Mouse (Mus musculus) heart, embryonic 12.5 days (tissue): Measurements from ENCODE around the gene Upk2. TPM values are rescaled to one million over a fixed set of nuclear protein-coding genes. Genes with fewer than 3 reads are reported as not detected.
"Not testable (repeated sequence)": the region's sequence is repeated elsewhere in the genome, so short reads cannot be mapped to it uniquely, and the experiment has no call there.

Source experiments
- ATAC-seq: fragments of 200-750 bp; cut with Nextera tagmentation; 2 replicates; pipeline ENCODE4 v1.8.0; 2017; ENCODE audit warnings: moderate TSS enrichment, moderate library complexity; ENCODE audit not compliant: insufficient number of reproducible peaks, low FRiP score
- H3K27ac ChIP-seq: fragments of 300-500 bp; sonication (generic); 2 replicates; pipeline ENCODE4 v1.5.1; 2016; ENCODE audit warnings: mild to moderate bottlenecking, moderate library complexity; ENCODE audit not compliant: poor library complexity, severe bottlenecking
- H3K27me3 ChIP-seq: fragments of 300-500 bp; sonication (generic); replicated peaks from 2 replicates; pipeline ENCODE4 v1.6.1; 2016; ENCODE audit warnings: mild to moderate bottlenecking, moderate library complexity
- H3K36me3 ChIP-seq: fragments of 300-500 bp; sonication (generic); 2 replicates; pipeline ENCODE4 v1.6.1; 2016; ENCODE audit warnings: mild to moderate bottlenecking, moderate library complexity
- H3K4me1 ChIP-seq: fragments of 300-500 bp; sonication (generic); replicated peaks from 2 replicates; pipeline ENCODE4 v1.6.1; 2016; ENCODE audit warnings: mild to moderate bottlenecking
- H3K4me2 ChIP-seq: fragments of 300-500 bp; sonication (generic); 2 replicates; pipeline ENCODE4 v1.6.1; 2016; ENCODE audit warnings: mild to moderate bottlenecking, moderate library complexity
- H3K4me3 ChIP-seq: fragments of 300-500 bp; sonication (generic); 2 replicates; pipeline ENCODE4 v1.5.1; 2016; ENCODE audit warnings: mild to moderate bottlenecking
- H3K9ac ChIP-seq: fragments of 300-500 bp; sonication (generic); 2 replicates; pipeline ENCODE4 v1.6.1; 2016; ENCODE audit warnings: mild to moderate bottlenecking, moderate library complexity
- H3K9me3 ChIP-seq: fragments of 300-500 bp; sonication (generic); replicated peaks from 2 replicates; pipeline ENCODE4 v1.6.1; 2016; ENCODE audit warnings: mild to moderate bottlenecking, moderate library complexity
- WGBS: fragments of 180-500 bp; shearing (Covaris S2); methylation state at CpG from one replicate; pipeline ENCODE4 v1.1.7; 2016; 5-methylcytosine and 5-hydroxymethylcytosine counted together
- polyA plus RNA-seq: library from polyadenylated mRNA; unstranded; fragments of >200 nt; fragmentation: Nextera tagmentation; extraction: Ambion mirVana; gene quantifications from 2 replicates; pipeline ENCODE4 v1.2.1, GENCODE M21; 2016

The Upk2 gene
- polyA plus RNA-seq, 1 experiment from 2014 or later = 0.42 TPM

DNA sequence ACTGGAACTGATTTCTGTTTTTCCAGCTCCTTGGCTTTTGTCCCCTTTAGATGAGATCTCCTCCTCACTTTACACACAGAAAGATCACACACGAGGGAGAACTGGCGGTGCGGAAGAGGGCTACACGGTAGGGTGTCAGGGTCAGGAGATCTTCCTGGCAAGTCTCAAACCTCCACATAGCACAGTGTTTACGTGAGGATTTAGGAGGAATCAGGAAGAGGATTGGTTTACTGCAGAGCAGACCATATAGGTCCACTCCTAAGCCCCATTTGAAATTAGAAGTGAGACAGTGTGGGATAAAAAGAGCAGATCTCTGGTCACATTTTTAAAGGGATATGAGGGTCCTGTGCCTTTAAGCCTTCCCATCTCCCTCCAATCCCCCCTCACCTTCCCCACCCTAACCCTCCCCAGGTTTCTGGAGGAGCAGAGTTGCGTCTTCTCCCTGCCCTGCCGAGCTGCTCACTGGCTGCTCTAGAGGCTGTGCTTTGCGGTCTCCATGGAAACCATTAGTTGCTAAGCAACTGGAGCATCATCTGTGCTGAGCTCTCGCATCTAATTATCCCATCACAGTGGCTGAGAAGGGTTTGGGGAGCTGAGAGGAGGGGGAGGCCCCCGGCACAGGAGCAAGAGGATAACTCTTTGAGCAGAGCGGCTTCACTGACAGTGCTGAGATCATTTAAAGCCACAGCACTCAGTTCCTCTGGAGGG lies 2.4 kb upstream of the Upk2 start:
- H3K4me1 ChIP-seq = peaks cover 5% of the 10 kb centered on the region; the same call in 1 of the 2 replicates
- ATAC-seq = no peak
- no peak overlapping the region for H3K27ac ChIP-seq
- no peak overlapping the region for H3K9ac ChIP-seq
- H3K4me3 ChIP-seq = no peak overlapping the region
- H3K4me2 ChIP-seq = no peak overlapping the region
- 11% methylated on average over 11 of the region's 11 CpGs for WGBS
- peaks cover 61% of the 10 kb centered on the region for H3K27me3 ChIP-seq
- H3K9me3 ChIP-seq = no peaks in the 10 kb centered on the region
- H3K36me3 ChIP-seq = no peaks in the 10 kb centered on the region

DNA sequence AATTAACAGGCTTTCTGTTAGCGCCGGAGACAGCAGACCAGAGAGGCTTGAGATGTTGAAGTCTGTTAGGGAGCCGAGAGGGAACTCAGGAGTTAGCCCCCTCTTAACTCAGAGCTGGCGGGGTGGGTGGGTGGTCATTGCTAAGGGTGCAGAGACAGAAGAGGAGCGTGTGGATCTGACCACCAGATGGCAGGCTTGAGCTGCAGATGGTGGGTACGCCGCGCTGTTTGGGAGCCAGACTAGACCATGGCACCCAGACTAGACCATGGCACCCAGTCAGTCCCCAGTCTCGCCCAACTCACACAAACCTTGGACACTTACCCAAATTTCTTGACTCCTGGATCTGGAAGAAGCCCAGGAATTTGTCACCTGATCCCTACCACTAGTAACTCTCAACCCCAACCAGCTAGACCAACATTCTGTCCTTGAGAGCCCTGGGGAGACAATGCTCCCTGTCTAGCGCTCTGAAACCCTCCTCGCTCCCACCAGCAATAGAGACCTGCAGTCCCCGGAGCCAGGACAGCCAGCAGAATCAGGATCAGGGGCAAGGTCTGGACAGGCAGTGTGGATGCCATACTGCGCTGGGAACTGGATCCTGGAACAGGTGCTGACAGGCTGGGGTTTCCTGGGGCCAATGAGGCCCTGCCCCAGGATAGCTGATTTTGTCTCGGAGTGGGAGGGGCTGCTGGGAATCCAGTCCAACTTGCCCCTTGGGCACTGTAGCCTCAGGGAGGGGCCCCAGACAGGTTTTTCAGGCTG lies 465 bp downstream of the Upk2 start:
- no peak overlapping the region for H3K4me3 ChIP-seq
- H3K9me3 ChIP-seq = no peaks in the 10 kb centered on the region
- 7% methylated on average over 14 of the region's 14 CpGs for WGBS
- no peaks in the 10 kb centered on the region for H3K36me3 ChIP-seq
- peaks cover 58% of the 10 kb centered on the region for H3K27me3 ChIP-seq
- peak overlapping the region; percentile 23 for H3K4me2 ChIP-seq
- H3K27ac ChIP-seq = no peak overlapping the region
- H3K4me1 ChIP-seq = peaks cover 5% of the 10 kb centered on the region; the same call in 1 of the 2 replicates
- peak; percentile 73 for ATAC-seq
- no peak overlapping the region for H3K9ac ChIP-seq

DNA sequence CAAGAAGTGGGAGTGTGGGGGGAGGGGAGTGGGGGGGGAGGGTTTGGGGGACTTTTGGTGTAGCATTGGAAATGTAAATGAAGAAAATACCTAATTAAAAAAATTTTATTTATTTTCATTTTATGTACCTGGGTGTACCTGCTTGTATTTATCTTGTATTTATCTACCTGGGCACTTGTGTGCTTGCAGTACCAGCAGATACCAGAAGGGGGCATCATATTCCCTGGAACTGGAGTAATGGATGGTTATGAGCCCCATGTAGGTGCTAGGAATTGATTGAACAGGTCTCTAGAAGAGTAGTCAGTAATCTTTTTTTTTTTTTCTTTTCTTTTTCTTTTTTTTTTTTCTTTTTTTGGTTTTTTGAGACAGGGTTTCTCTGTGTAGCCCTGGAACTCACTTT lies 4.4 kb downstream of the Upk2 start:
- Histone ChIP-seq H3K9me3 (no peaks in the 10 kb centered on the region), H3K4me1 (peaks cover 5% of the 10 kb centered on the region; the same call in 1 of the 2 replicates), H3K4me3 (no peak overlapping the region), H3K9ac (no peak overlapping the region), H3K4me2 (no peak overlapping the region), H3K27ac (no peak overlapping the region), H3K36me3 (no peaks in the 10 kb centered on the region), H3K27me3 (peaks cover 29% of the 10 kb centered on the region)
- ATAC-seq = no peak

DNA sequence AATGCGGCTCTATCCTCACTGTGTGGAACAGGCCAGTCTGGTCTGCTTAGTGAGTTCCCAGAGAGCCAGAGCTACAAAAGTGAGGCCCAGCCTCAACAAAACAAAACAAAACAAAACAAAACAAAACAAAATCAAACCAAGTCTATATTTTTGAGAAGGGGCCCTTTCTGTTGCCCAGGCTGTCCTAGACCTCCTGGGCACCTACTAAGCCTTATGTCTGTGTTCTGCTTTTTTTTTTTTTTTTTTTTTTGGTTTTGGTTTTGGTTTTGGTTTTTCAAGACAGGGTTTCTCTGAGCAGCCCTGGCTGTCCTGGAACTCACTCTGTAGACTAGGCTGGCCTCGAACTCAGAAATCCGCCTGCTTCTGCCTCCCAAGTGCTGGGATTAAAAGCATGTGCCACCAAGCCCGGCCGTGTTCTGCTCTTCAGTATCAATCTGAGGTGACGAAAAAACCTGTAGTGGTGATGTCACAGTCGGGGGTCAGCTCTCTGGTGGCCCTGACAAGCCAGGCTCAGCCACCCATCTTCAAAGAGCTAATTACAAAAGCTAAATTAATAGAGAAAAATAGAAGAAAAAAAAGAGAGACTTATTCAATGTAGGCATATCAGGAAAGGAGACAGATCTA lies 10.3 kb downstream of the Upk2 start:
- H3K36me3 ChIP-seq, H3K4me1 ChIP-seq, H3K27ac ChIP-seq, H3K27me3 ChIP-seq, H3K9me3 ChIP-seq, ATAC-seq, H3K9ac ChIP-seq, H3K4me2 ChIP-seq, H3K4me3 ChIP-seq: not testable (repeated sequence)
- WGBS = 78% methylated on average over 7 of the region's 7 CpGs

DNA sequence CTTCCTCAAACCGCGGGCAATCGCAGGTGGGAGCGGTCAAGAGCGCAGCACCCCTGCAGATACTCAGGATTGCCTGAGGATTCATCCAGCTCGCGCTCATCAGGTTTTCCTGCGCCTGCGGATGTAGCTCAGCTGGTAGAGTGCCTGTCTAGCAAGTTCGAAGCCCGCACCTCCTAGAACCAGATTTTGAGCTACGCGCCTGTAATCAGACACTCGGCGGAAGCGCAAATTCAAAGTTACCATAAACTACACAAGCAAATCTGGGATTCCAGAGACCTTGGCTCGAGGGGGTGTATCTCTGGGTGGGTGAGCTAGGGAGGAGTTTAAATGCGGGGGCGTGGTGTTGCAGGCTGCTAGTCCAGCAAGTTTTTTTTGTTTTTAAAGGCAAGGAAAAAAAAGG lies 13.8 kb downstream of the Upk2 start, which contains the start of gene Foxr1:
TSS of gene Foxr1 (minus strand) at position 176 of the 400 bp plus-strand sequence.
- Histone ChIP-seq H3K27me3 (peaks cover 6% of the 10 kb centered on the region; the same call in 1 of the 2 replicates), H3K36me3 (no peaks in the 10 kb centered on the region), H3K4me1 (no peaks in the 10 kb centered on the region), H3K4me3 (no peak within 1 kb of the TSS), H3K9me3 (no peaks in the 10 kb centered on the region), H3K27ac (no peak within 1 kb of the TSS), H3K4me2 (no peak within 1 kb of the TSS), H3K9ac (no peak within 1 kb of the TSS)
- no peak for ATAC-seq
- 54% methylated on average over 19 of the region's 19 CpGs for WGBS

DNA sequence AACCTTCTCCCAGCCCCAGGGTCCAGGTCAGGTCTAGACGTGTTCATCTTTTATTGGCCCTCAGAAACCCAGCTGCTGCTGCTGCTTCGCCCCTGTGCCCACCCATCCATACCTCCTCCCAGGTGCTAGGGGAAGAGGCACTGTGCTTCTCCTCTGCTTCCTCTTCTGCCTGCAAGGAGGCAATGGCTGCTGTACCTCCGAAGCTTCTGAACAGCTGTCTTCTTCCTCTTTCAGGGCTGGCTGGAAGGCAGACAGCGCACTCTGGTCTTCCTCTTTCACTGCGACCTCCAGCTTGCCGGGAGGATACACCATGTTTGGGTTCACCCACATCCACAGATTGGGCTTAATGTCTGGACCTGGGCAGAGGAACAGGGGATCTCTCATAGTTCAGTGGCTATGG lies 19.0 kb downstream of the Upk2 start:
- ATAC-seq = no peak

DNA sequence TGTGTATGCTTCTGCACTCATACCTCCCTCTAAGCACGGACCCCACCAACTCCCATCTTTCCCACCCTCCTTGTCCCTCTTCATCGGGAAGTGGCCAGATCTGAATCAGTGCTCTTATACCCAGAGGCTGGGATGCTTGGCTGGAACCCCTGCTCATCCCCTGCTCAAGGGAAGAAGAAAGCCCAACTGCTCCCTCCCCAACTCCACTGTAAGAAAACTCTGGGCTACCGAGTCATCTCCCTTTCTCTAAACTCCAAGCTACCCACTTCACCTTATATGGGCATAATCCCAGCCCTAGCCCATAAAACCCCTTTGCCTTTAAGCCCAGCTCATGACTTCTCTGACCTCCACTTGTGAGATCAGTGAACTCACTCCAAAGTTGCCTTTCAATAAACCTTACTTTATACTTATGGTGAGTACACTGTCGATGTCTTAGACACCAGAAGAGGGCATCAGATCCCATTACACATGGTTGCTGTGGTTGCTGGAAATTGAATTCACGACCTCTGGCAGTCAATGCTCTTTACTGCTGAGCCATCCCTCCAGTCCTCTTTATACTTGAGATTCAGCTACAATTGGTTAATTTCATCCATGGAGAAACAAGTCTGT lies 22.1 kb downstream of the Upk2 start:
- Histone ChIP-seq H3K27me3 (0 out of 2 replicates have a peak, but pooled peaks cover 6% of the 10 kb centered on the region), H3K4me2 (no peak overlapping the region), H3K36me3 (no peaks in the 10 kb centered on the region), H3K4me3 (no peak overlapping the region), H3K9ac (no peak overlapping the region), H3K9me3 (no peaks in the 10 kb centered on the region), H3K27ac (no peak overlapping the region), H3K4me1 (no peaks in the 10 kb centered on the region)
- no peak for ATAC-seq
- WGBS = 47% methylated on average over 5 of the region's 5 CpGs

More for the DNA sequence above, 19.0 kb downstream of the Upk2 start:
- Histone ChIP-seq H3K36me3 (no peaks in the 10 kb centered on the region), H3K4me1 (no peaks in the 10 kb centered on the region), H3K9me3 (no peaks in the 10 kb centered on the region), H3K4me2 (no peak overlapping the region), H3K27me3 (peaks cover 9% of the 10 kb centered on the region; the same call in 1 of the 2 replicates), H3K4me3 (no peak overlapping the region), H3K9ac (no peak overlapping the region), H3K27ac (no peak overlapping the region)
- 76% methylated on average over 6 of the region's 6 CpGs for WGBS

DNA sequence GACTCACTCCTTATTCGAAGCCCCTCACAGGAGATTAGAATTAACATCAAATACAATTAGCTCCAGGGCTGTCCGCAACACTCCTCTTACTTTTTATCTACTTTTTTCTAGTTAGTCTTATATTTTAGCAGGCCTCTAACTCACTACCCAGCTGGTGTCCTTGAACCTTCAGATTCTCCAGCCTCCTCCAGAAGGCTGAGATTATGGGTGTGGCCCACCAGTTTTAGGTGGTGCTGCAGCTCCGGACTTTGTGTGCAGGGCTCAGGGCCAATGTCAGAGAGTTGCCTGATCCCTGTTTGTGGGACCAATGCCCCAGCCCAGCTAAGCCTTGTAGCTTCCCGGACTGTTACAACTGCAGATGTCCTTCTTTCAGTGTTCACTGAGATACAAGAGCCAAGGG lies 31.2 kb downstream of the Upk2 start:
- no peak for ATAC-seq
- H3K9me3 ChIP-seq = no peaks in the 10 kb centered on the region

DNA sequence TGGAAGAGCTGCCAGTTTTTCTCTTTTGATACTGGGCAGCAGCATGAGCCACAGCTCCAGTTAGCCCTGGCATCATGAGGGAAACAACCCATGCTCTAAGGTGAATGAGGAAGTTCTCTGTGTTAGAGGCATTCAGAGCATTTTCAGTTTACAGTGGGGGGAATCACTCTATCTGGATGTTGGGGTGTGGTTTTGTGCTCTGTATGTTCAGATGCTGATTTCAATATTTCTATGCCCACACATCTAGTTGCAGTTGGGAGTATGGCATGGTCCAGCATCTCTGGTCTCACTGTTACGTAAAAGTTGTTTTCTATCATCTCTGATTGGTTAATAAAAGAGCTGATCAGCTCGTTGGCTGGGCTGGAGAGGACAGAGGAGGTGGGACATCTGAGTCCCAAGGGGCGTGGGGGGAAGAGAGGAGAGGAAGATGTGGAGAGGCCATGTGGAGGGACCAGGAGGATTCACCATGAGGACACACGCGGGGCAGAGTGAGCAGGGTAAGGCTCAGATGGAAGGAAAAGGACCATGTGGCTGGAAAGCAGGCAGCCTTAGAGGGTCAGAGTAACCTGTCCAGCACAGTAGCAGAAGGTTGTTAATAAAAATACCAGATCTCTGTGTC lies 34.4 kb downstream of the Upk2 start:
- Histone ChIP-seq H3K36me3 (peaks cover 11% of the 10 kb centered on the region), H3K9ac (no peak overlapping the region), H3K27me3 (no peaks in the 10 kb centered on the region), H3K27ac (no peak overlapping the region), H3K4me2 (no peak overlapping the region), H3K4me1 (peaks cover 9% of the 10 kb centered on the region), H3K9me3 (no peaks in the 10 kb centered on the region), H3K4me3 (no peak overlapping the region)
- 81% methylated on average over 5 of the region's 5 CpGs for WGBS
- ATAC-seq = no peak

More for the DNA sequence above, 31.2 kb downstream of the Upk2 start:
- H3K36me3 ChIP-seq = no peaks in the 10 kb centered on the region
- H3K27ac ChIP-seq = no peak overlapping the region
- H3K4me2 ChIP-seq = no peak overlapping the region
- H3K27me3 ChIP-seq = no peaks in the 10 kb centered on the region
- H3K9ac ChIP-seq = no peak overlapping the region
- no peaks in the 10 kb centered on the region for H3K4me1 ChIP-seq
- 77% methylated on average over 4 of the region's 4 CpGs for WGBS
- H3K4me3 ChIP-seq = no peak overlapping the region

DNA sequence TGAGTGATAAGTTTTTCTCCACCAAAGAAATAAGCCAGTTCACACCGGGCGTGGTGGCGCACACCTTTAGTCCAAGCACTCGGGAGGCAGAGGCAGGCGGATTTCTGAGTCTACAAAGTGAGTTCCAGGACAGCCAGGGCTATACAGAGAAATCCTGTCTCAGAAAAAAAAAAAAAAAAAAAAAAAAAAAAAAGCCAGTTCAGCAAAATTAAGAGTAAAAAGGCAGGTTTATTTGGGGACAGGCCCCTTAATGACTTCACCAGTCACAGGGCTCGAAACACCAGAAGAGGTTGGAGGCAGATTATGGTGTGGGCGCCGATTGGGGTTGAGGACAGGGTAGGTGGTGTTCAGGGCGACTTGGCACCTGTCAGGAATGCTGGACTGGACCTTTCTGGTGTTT lies 35.0 kb downstream of the Upk2 start:
- not testable (repeated sequence) for H3K9ac ChIP-seq, H3K27me3 ChIP-seq, ATAC-seq, H3K27ac ChIP-seq, H3K4me1 ChIP-seq, H3K4me2 ChIP-seq, H3K4me3 ChIP-seq, H3K9me3 ChIP-seq
- H3K36me3 ChIP-seq = peaks cover 14% of the 10 kb centered on the region
- WGBS = 92% methylated on average over 9 of the region's 9 CpGs
